Comparison of ENCODE assay signal across 8 mouse cellular contexts in genomic region chr11:85830901-85831341, GRCm38 (mm10). TPM values are rescaled to one million over a fixed set of nuclear protein-coding genes. Genes with fewer than 3 reads are reported as not detected.
DNase-seq lines count a peak whose midpoint lies in the region; ATAC-seq and TF ChIP-seq lines count a peak whose summit lies in the region.

No protein-coding gene starts in this region.

- H3K9ac ChIP-seq in heart, embryonic 16.5 days (ENCODE audit: low read length), result no peak overlapping the region
- H3K9ac ChIP-seq in liver, embryonic 14.5 days (replicated peaks), result no peak overlapping the region

- H3K4me1 ChIP-seq in heart, embryonic 16.5 days (ENCODE audit: control insufficient read depth, insufficient read depth, low read length), result peaks cover 21% of the 10 kb centered on the region
- peaks cover 0 to 9% of the 10 kb centered on the region in 2 experiments; a peak in 2 of 4 replicates for H3K4me1 ChIP-seq in liver, embryonic 14.5 days (replicated peaks; ENCODE audit: control insufficient read depth in 2 of 2, insufficient read depth in 2 of 2, low read length in 1 of 2)
- peaks cover 3% of the 10 kb centered on the region; the same call in 1 of the 2 replicates for H3K4me1 ChIP-seq in thymus, adult 2 months (replicated peaks; ENCODE audit: control insufficient read depth, insufficient read depth, low read length)

- no peak for TF ChIP-seq POLR2A in thymus, adult 2 months (IDR thresholded peaks at IDR 0.05; ENCODE audit: control insufficient read depth, extremely low read depth, insufficient read depth, low read length, poor library complexity)

- H3K4me3 ChIP-seq in heart, embryonic 16.5 days (ENCODE audit: low read length), result peak overlapping the region; percentile 32
- H3K4me3 ChIP-seq in liver, embryonic 14.5 days (ENCODE audit: insufficient read depth in 1 of 2, low read depth in 2 of 2, low read length in 2 of 2), result no peak overlapping the region
- no peak overlapping the region for H3K4me3 ChIP-seq in thymus, adult 2 months (ENCODE audit: control insufficient read depth, insufficient read depth, low read length)

- 9% methylated on average over 17 of the region's 17 CpGs for WGBS in heart, embryonic 16.5 days
- 2% methylated on average over 17 of the region's 17 CpGs for WGBS in liver, embryonic 14.5 days (ENCODE audit: insufficient replicate concordance)
- WGBS in thymus, adult 2 months, result 11% methylated on average over 17 of the region's 17 CpGs

- peak; percentile 61 for TF ChIP-seq CTCF in liver, embryonic 14.5 days (IDR thresholded peaks at IDR 0.05; ENCODE audit: low read depth)
- TF ChIP-seq CTCF in thymus, adult 2 months (IDR thresholded peaks at IDR 0.05; ENCODE audit: borderline replicate concordance, control insufficient read depth, extremely low read depth, insufficient read depth, low read length, poor library complexity), result no peak

- no peaks in the 10 kb centered on the region for H3K9me3 ChIP-seq in heart, embryonic 16.5 days (replicated peaks; ENCODE audit: control insufficient read depth, low read length)
- H3K9me3 ChIP-seq in liver, embryonic 14.5 days (ENCODE audit: control insufficient read depth, low read length), result no peaks in the 10 kb centered on the region

- H3K27me3 ChIP-seq in heart, embryonic 16.5 days (ENCODE audit: control insufficient read depth, insufficient read depth, low read length), result peaks cover 65% of the 10 kb centered on the region
- peaks cover 99% of the 10 kb centered on the region for H3K27me3 ChIP-seq in liver, embryonic 14.5 days (ENCODE audit: control insufficient read depth, insufficient read depth, low read length)
- peaks cover 37% of the 10 kb centered on the region for H3K27me3 ChIP-seq in thymus, adult 2 months (ENCODE audit: control insufficient read depth, insufficient read depth, low read length)

- DNase-seq in heart, adult 11 months, result peak; percentile 92
- no peak for DNase-seq in heart, postnatal 14 days
- DNase-seq in Muller cell, postnatal 12 days (ENCODE audit: inconsistent ontology term), result peak; percentile 76
- no peak for DNase-seq in liver, embryonic 14.5 days (ENCODE audit: low read depth in 3 of 3, low spot score in 3 of 3)
- no peak for DNase-seq in thymus, postnatal 0 days (ENCODE audit: low spot score)
- no peak for DNase-seq in thymus, adult 2 months
- no peak for DNase-seq in adipocyte (ENCODE audit: low spot score)

- peak overlapping the region; percentile 29; the same call in 1 of the 2 replicates for H3K27ac ChIP-seq in heart, embryonic 16.5 days (ENCODE audit: low read length)
- no peak overlapping the region for H3K27ac ChIP-seq in liver, embryonic 14.5 days
- H3K27ac ChIP-seq in thymus, adult 2 months (ENCODE audit: control insufficient read depth, insufficient read depth, low read length), result no peak overlapping the region

- TF ChIP-seq EP300 in liver, embryonic 14.5 days (IDR thresholded peaks at IDR 0.05; ENCODE audit: low read depth), result no peak

- H3K4me2 ChIP-seq in heart, embryonic 16.5 days (ENCODE audit: low read depth, low read length), result peak overlapping the region; percentile 79
- no peak overlapping the region for H3K4me2 ChIP-seq in liver, embryonic 14.5 days (ENCODE audit: low read depth)

- no peaks in the 10 kb centered on the region for H3K36me3 ChIP-seq in heart, embryonic 16.5 days (ENCODE audit: control insufficient read depth, insufficient read depth)
- no peaks in the 10 kb centered on the region for H3K36me3 ChIP-seq in liver, embryonic 14.5 days (replicated peaks; ENCODE audit: control insufficient read depth, insufficient read depth, low read depth)
- no peaks in the 10 kb centered on the region for H3K36me3 ChIP-seq in thymus, adult 2 months (ENCODE audit: control insufficient read depth, insufficient read depth, low read length)

- intact Hi-C loops in heart, postnatal 14 days (cut with DNase I), result no loop called here

- ATAC-seq in heart, embryonic 16.5 days (replicated peaks; ENCODE audit: extremely low read depth, insufficient read depth, low FRiP score), result no peak
- ATAC-seq in liver, embryonic 14.5 days (ENCODE audit: insufficient read depth), result no peak

RNA-seq across cellular contexts. Expression of gene Tbx2, which starts 1.4 kb away (rescaled TPM):
- total RNA-seq in heart, postnatal 14 days (2021), result 10 to 100 TPM; 11.8 to 14.5 TPM
- polyA plus RNA-seq in heart, embryonic 16.5 days (2015; fragmentation: Nextera tagmentation; extraction: Ambion mirVana), result 1.4 and 3.3 TPM in 2 replicates
- 0.97 and 1.3 TPM in 2 replicates for polyA plus RNA-seq in liver, embryonic 14.5 days (2012; rRNA removed)
- polyA plus RNA-seq in liver, embryonic 14.5 days (2014; fragmentation: Nextera tagmentation; extraction: Ambion mirVana), result 0.15 and 0.29 TPM in 2 replicates
- 0.58 and 1.0 TPM in 2 replicates for polyA plus RNA-seq in thymus, postnatal 0 days (2015; fragmentation: Nextera tagmentation; extraction: Ambion mirVana)
- 2.7 and 3.5 TPM in 2 replicates for polyA plus RNA-seq in thymus, adult 2 months (2012; rRNA removed)

RNA-seq across cellular contexts. Expression of gene Gm11444, which starts 19.2 kb away (rescaled TPM):
- total RNA-seq in heart, postnatal 14 days (2021), result not detected
- polyA plus RNA-seq in heart, embryonic 16.5 days (2015; fragmentation: Nextera tagmentation; extraction: Ambion mirVana), result not detected in 2 replicates
- polyA plus RNA-seq in liver, embryonic 14.5 days (2012; rRNA removed), result not detected in 2 replicates
- not detected in 2 replicates for polyA plus RNA-seq in liver, embryonic 14.5 days (2014; fragmentation: Nextera tagmentation; extraction: Ambion mirVana)
- polyA plus RNA-seq in thymus, postnatal 0 days (2015; fragmentation: Nextera tagmentation; extraction: Ambion mirVana), result not detected in 2 replicates
- not detected in 2 replicates for polyA plus RNA-seq in thymus, adult 2 months (2012; rRNA removed)

RNA-seq across cellular contexts. Expression of gene Tbx4, which starts 55.3 kb away (rescaled TPM):
- under 1 TPM in 1 of 2 experiments, not detected in 1; 0.14 TPM for total RNA-seq in heart, postnatal 14 days (2021)
- polyA plus RNA-seq in heart, embryonic 16.5 days (2015; fragmentation: Nextera tagmentation; extraction: Ambion mirVana), result 0.72 and 5.0 TPM in 2 replicates
- polyA plus RNA-seq in liver, embryonic 14.5 days (2012; rRNA removed), result 0.08 TPM in 1 of 2 replicates, not detected in the other
- 0.04 TPM in 1 of 2 replicates, not detected in the other for polyA plus RNA-seq in liver, embryonic 14.5 days (2014; fragmentation: Nextera tagmentation; extraction: Ambion mirVana)
- 0.04 TPM in 1 of 2 replicates, not detected in the other for polyA plus RNA-seq in thymus, postnatal 0 days (2015; fragmentation: Nextera tagmentation; extraction: Ambion mirVana)
- 0.06 and 0.08 TPM in 2 replicates for polyA plus RNA-seq in thymus, adult 2 months (2012; rRNA removed)

Comparison
In these comparisons a context has a peak if more than half of its experiments do, and no peak if none do; other contexts are left out.
1. DNase-seq: peak in heart, adult 11 months (single experiment) and Muller cell, postnatal 12 days (single experiment); none in heart, postnatal 14 days (0 of 2), liver, embryonic 14.5 days (0 of 3), thymus, postnatal 0 days (single experiment), thymus, adult 2 months (single experiment) and adipocyte (single experiment).